Mouse (Mus musculus) liver, postnatal 0 days (tissue): Measurements from ENCODE around the gene Bco1. TPM values are rescaled to one million over a fixed set of nuclear protein-coding genes. Genes with fewer than 3 reads are reported as not detected.

ENCODE experiments used
- ATAC-seq: fragments of 200-750 bp; cut with Nextera tagmentation; 2 replicates; pipeline ENCODE4 v1.8.0; 2017; ENCODE audit warnings: mild to moderate bottlenecking, moderate library complexity
- DNase-seq: peaks from one replicate; pipeline ENCODE4 v3.0.0-alpha.2; 2016
- H3K27ac ChIP-seq: fragments of 300-500 bp; sonication (generic); 2 replicates; pipeline ENCODE4 v1.5.1; 2014; ENCODE audit warnings: antibody characterized with exemption, moderate library complexity, mild to moderate bottlenecking, low read depth
- H3K27me3 ChIP-seq: fragments of 300-500 bp; sonication (generic); 2 replicates; pipeline ENCODE4 v1.6.1; 2014; ENCODE audit warnings: low read length, control low read depth, mixed read lengths; ENCODE audit not compliant: insufficient read depth
- H3K36me3 ChIP-seq: fragments of 300-500 bp; sonication (generic); replicated peaks from 2 replicates; pipeline ENCODE4 v1.6.1; 2014; ENCODE audit warnings: mild to moderate bottlenecking, control low read depth, low read length, moderate library complexity, mixed read lengths; ENCODE audit not compliant: insufficient read depth
- H3K4me1 ChIP-seq: fragments of 300-500 bp; sonication (generic); 2 replicates; pipeline ENCODE4 v1.6.1; 2014; ENCODE audit warnings: antibody characterized with exemption, mild to moderate bottlenecking, control low read depth; ENCODE audit not compliant: insufficient read depth
- H3K4me2 ChIP-seq: fragments of 300-500 bp; sonication (generic); 2 replicates; pipeline ENCODE4 v1.6.1; 2014; ENCODE audit warnings: low read depth, mild to moderate bottlenecking, low read length, moderate library complexity, mixed read lengths
- H3K4me3 ChIP-seq: fragments of 300-500 bp; sonication (generic); 2 replicates; pipeline ENCODE4 v1.5.1; 2014; ENCODE audit warnings: low read depth, low read length
- H3K9ac ChIP-seq: fragments of 300-500 bp; sonication (generic); replicated peaks from 2 replicates; pipeline ENCODE4 v1.6.1; 2014; ENCODE audit warnings: mild to moderate bottlenecking, moderate library complexity
- H3K9me3 ChIP-seq: fragments of 300-500 bp; sonication (generic); 2 replicates; pipeline ENCODE4 v1.6.1; 2016; ENCODE audit warnings: mild to moderate bottlenecking, control low read depth, low read length, mixed read lengths
- CTCF ChIP-seq: sonication (generic); IDR thresholded peaks from 2 replicates; pipeline ENCODE4 v1.5.1; 2016; ENCODE audit warnings: antibody characterized with exemption, low read depth
- EP300 ChIP-seq: IDR thresholded peaks from 2 replicates; pipeline ENCODE4 v1.6.1; 2016; ENCODE audit warnings: antibody characterized with exemption, low read depth, mild to moderate bottlenecking
- WGBS: fragments of 180-500 bp; shearing (Covaris S2); extraction: QIAGEN DNeasy Blood & Tissue Kit; methylation state at CpG from one replicate; pipeline ENCODE4 v1.1.7; 2014; ENCODE audit not compliant: insufficient replicate concordance; 5-methylcytosine and 5-hydroxymethylcytosine counted together
- polyA plus RNA-seq: library from polyadenylated mRNA; unstranded; fragments of >200 nt; fragmentation: Nextera tagmentation; extraction: Ambion mirVana; gene quantifications from 2 replicates; pipeline ENCODE4 v1.2.1, GENCODE M21; 2015

The Bco1 gene
- polyA plus RNA-seq, 1 experiment from 2014 or later: 8.1 TPM

- peaks cover 6% of the 10 kb centered on the region for H3K4me1 ChIP-seq
- DNase-seq: no peak
- no peak overlapping the region for H3K4me2 ChIP-seq
- no peaks in the 10 kb centered on the region for H3K27me3 ChIP-seq
- H3K9me3 ChIP-seq: no peaks in the 10 kb centered on the region
- H3K36me3 ChIP-seq: peaks cover 3% of the 10 kb centered on the region; the same call in 1 of the 2 replicates
- H3K9ac ChIP-seq: no peak overlapping the region
- TF ChIP-seq EP300 (no peak), CTCF (no peak)
- 88% methylated on average over 3 of the region's 3 CpGs for WGBS
- no peak for ATAC-seq
- H3K4me3 ChIP-seq: no peak overlapping the region
- H3K27ac ChIP-seq: no peak overlapping the region
These were observed 78.0 kb downstream of the Bco1 start for GRCm38 (mm10) chr8:117173690-117174089.

GRCm38 (mm10) chr8:117174536-117174935 lies 78.9 kb downstream of the Bco1 start:
- H3K36me3 ChIP-seq: peaks cover 5% of the 10 kb centered on the region; the same call in 1 of the 2 replicates
- H3K27ac ChIP-seq: no peak overlapping the region
- peaks cover 6% of the 10 kb centered on the region for H3K4me1 ChIP-seq
- H3K9ac ChIP-seq: no peak overlapping the region
- ATAC-seq: no peak; the same call in 1 of the 2 replicates
- TF ChIP-seq EP300: no peak
- no peak for TF ChIP-seq CTCF
- DNase-seq: no peak
- H3K9me3 ChIP-seq: no peaks in the 10 kb centered on the region
- H3K4me2 ChIP-seq: no peak overlapping the region
- no peak overlapping the region for H3K4me3 ChIP-seq
- 68% methylated on average over 5 of the region's 5 CpGs for WGBS
- no peaks in the 10 kb centered on the region for H3K27me3 ChIP-seq

GRCm38 (mm10) chr8:117176308-117176707 lies 80.7 kb downstream of the Bco1 start:
- Histone ChIP-seq H3K4me3 (no peak overlapping the region), H3K9ac (no peak overlapping the region), H3K4me2 (no peak overlapping the region), H3K36me3 (peaks cover 5% of the 10 kb centered on the region; the same call in 1 of the 2 replicates), H3K4me1 (peaks cover 6% of the 10 kb centered on the region), H3K27ac (no peak overlapping the region), H3K27me3 (no peaks in the 10 kb centered on the region), H3K9me3 (no peaks in the 10 kb centered on the region)
- 73% methylated on average over 5 of the region's 5 CpGs for WGBS
- no peak for DNase-seq
- TF ChIP-seq EP300 (no peak), CTCF (no peak)
- ATAC-seq: no peak

GRCm38 (mm10) chr8:117177236-117177635 lies 81.6 kb downstream of the Bco1 start:
- ATAC-seq: no peak
- H3K27ac ChIP-seq: no peak overlapping the region
- TF ChIP-seq EP300 (no peak), CTCF (no peak)
- WGBS: 75% methylated on average over 7 of the region's 7 CpGs
- no peak for DNase-seq
- H3K4me1 ChIP-seq: no peaks in the 10 kb centered on the region; the same call in 1 of the 2 replicates
- no peaks in the 10 kb centered on the region for H3K9me3 ChIP-seq
- H3K27me3 ChIP-seq: no peaks in the 10 kb centered on the region
- peaks cover 5% of the 10 kb centered on the region; the same call in 1 of the 2 replicates for H3K36me3 ChIP-seq
- H3K9ac ChIP-seq: no peak overlapping the region
- H3K4me3 ChIP-seq: no peak overlapping the region
- no peak overlapping the region for H3K4me2 ChIP-seq

- no peak for ATAC-seq
- H3K27me3 ChIP-seq: no peaks in the 10 kb centered on the region
- no peak for DNase-seq
- no peak overlapping the region for H3K27ac ChIP-seq
- H3K4me3 ChIP-seq: no peak overlapping the region
- H3K4me2 ChIP-seq: no peak overlapping the region
- peaks cover 5% of the 10 kb centered on the region; the same call in 1 of the 2 replicates for H3K36me3 ChIP-seq
- no peak overlapping the region for H3K9ac ChIP-seq
- no peak for TF ChIP-seq EP300
- peak; percentile 29; the same call in 1 of the 2 replicates for TF ChIP-seq CTCF
- H3K9me3 ChIP-seq: no peaks in the 10 kb centered on the region
- 85% methylated on average over 2 of the region's 2 CpGs for whole genome bisulfite sequencing
- H3K4me1 ChIP-seq: no peaks in the 10 kb centered on the region; the same call in 1 of the 2 replicates
These were observed 82.4 kb downstream of the Bco1 start for GRCm38 (mm10) chr8:117178039-117178438.

GRCm38 (mm10) chr8:117178676-117179075 lies 83.0 kb downstream of the Bco1 start:
- 84% methylated on average over 6 of the region's 6 CpGs for WGBS
- no peak overlapping the region for H3K4me3 ChIP-seq
- ATAC-seq: no peak
- H3K4me2 ChIP-seq: no peak overlapping the region
- no peaks in the 10 kb centered on the region for H3K27me3 ChIP-seq
- TF ChIP-seq CTCF (no peak), EP300 (no peak)
- no peaks in the 10 kb centered on the region; the same call in 1 of the 2 replicates for H3K4me1 ChIP-seq
- H3K9ac ChIP-seq: no peak overlapping the region
- no peak overlapping the region for H3K27ac ChIP-seq
- no peaks in the 10 kb centered on the region for H3K9me3 ChIP-seq
- no peak for DNase-seq
- peaks cover 5% of the 10 kb centered on the region; the same call in 1 of the 2 replicates for H3K36me3 ChIP-seq

GRCm38 (mm10) chr8:117182746-117183145 lies 87.1 kb downstream of the Bco1 start:
- H3K4me1 ChIP-seq: no peaks in the 10 kb centered on the region
- peaks cover 23% of the 10 kb centered on the region for H3K36me3 ChIP-seq
- DNase-seq: no peak
- no peaks in the 10 kb centered on the region for H3K9me3 ChIP-seq
- WGBS: 96% methylated on average over 4 of the region's 4 CpGs
- no peak for ATAC-seq
- H3K4me2 ChIP-seq: no peak overlapping the region
- no peak overlapping the region for H3K9ac ChIP-seq
- no peak overlapping the region for H3K4me3 ChIP-seq
- TF ChIP-seq CTCF (peak; percentile 47), EP300 (no peak)
- H3K27ac ChIP-seq: no peak overlapping the region
- no peaks in the 10 kb centered on the region for H3K27me3 ChIP-seq

Other genes with a start within 250 kb of the Bco1 start
- 47.3 and 51.9 TPM in 2 replicates for gene Cmc2, start 174.4 kb upstream of the Bco1 start, polyA plus RNA-seq
- gene Cenpn, start 174.1 kb upstream of the Bco1 start, polyA plus RNA-seq: 10.6 and 11.8 TPM in 2 replicates
- 2.9 and 3.1 TPM in 2 replicates for gene Atmin, start 152.5 kb upstream of the Bco1 start, polyA plus RNA-seq
- gene 1700030J22Rik, start 116.9 kb upstream of the Bco1 start, polyA plus RNA-seq: 0.33 TPM in 2 replicates
- gene Gcsh, start 102.3 kb upstream of the Bco1 start, polyA plus RNA-seq: 144 and 149 TPM in 2 replicates
- gene Pkd1l2, start 13.4 kb upstream of the Bco1 start, polyA plus RNA-seq: 0.06 TPM in 1 of 2 replicates, not detected in the other
- gene Gan, start 62.3 kb downstream of the Bco1 start, polyA plus RNA-seq: 0.60 and 0.62 TPM in 2 replicates
- gene Cmip, start 161.2 kb downstream of the Bco1 start, polyA plus RNA-seq: 22.3 and 22.6 TPM in 2 replicates